Mouse (Mus musculus) intestine, embryonic 16.5 days (tissue): Measurements from ENCODE around the gene Cd247. TPM values are rescaled to one million over a fixed set of nuclear protein-coding genes. Genes with fewer than 3 reads are reported as not detected.
"Not testable (repeated sequence)": the region's sequence is repeated elsewhere in the genome, so short reads cannot be mapped to it uniquely, and the experiment has no call there.

Source experiments
- ATAC-seq: fragments of 200-750 bp; cut with Nextera tagmentation; 2 replicates; pipeline ENCODE4 v1.8.0; 2017; ENCODE audit warnings: moderate TSS enrichment, moderate library complexity
- H3K27ac ChIP-seq: fragments of 300-500 bp; sonication (generic); 2 replicates; pipeline ENCODE4 v1.5.1; 2014; ENCODE audit warnings: mild to moderate bottlenecking, low read length
- H3K27me3 ChIP-seq: fragments of 300-500 bp; sonication (generic); replicated peaks from 2 replicates; pipeline ENCODE4 v1.6.1; 2014; ENCODE audit warnings: low read length, control low read depth, mixed read lengths; ENCODE audit not compliant: control insufficient read depth, insufficient read depth
- H3K36me3 ChIP-seq: fragments of 300-500 bp; sonication (generic); 2 replicates; pipeline ENCODE4 v1.6.1; 2014; ENCODE audit warnings: low read length, control low read depth; ENCODE audit not compliant: control insufficient read depth, insufficient read depth
- H3K4me1 ChIP-seq: fragments of 300-500 bp; sonication (generic); 2 replicates; pipeline ENCODE4 v1.6.1; 2014; ENCODE audit warnings: low read length, control low read depth, mixed read lengths; ENCODE audit not compliant: control insufficient read depth, insufficient read depth
- H3K4me2 ChIP-seq: fragments of 300-500 bp; sonication (generic); 2 replicates; pipeline ENCODE4 v1.6.1; 2014; ENCODE audit warnings: low read depth, low read length, control low read depth
- H3K4me3 ChIP-seq: fragments of 300-500 bp; sonication (generic); 2 replicates; pipeline ENCODE4 v1.5.1; 2014; ENCODE audit warnings: mild to moderate bottlenecking, low read length
- H3K9ac ChIP-seq: fragments of 300-500 bp; sonication (generic); 2 replicates; pipeline ENCODE4 v1.6.1; 2014; ENCODE audit warnings: low read depth, low read length
- H3K9me3 ChIP-seq: fragments of 300-500 bp; sonication (generic); 2 replicates; pipeline ENCODE4 v1.6.1; 2016; ENCODE audit warnings: low read length, control low read depth; ENCODE audit not compliant: control insufficient read depth
- WGBS: fragments of 180-500 bp; shearing (Covaris S2); extraction: QIAGEN DNeasy Blood & Tissue Kit; methylation state at CpG from one replicate; pipeline ENCODE4 v1.1.7; 2014; 5-methylcytosine and 5-hydroxymethylcytosine counted together
- polyA plus RNA-seq: library from polyadenylated mRNA; unstranded; fragments of >200 nt; fragmentation: Nextera tagmentation; extraction: Ambion mirVana; gene quantifications from 2 replicates; pipeline ENCODE4 v1.2.1, GENCODE M21; 2015

Cd247 gene
- polyA plus RNA-seq = 0.21 and 0.51 TPM in 2 replicates

DNA sequence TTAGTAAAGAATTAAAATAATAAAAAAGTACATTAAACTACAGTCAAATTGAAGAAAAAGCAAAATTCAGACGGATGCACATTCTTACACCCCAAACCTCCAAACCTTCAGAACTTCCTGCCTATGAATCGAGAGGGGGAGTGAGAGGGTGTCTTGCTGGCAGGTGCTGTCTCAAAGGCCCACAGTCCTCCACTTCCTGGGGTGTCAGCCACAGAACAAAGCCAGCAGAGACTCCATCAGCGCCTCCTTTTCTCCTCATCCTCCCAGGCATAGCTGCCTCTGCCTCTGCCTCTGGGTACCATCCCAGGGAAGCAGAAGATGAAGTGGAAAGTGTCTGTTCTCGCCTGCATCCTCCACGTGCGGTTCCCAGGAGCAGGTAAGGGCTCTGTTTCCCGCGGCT lies at the start of gene Cd247:
Cd247 (plus strand) TSS at position 171 of the 400 bp plus-strand sequence.
- Histone ChIP-seq H3K4me1 (no peaks in the 10 kb centered on the region), H3K9me3 (no peaks in the 10 kb centered on the region), H3K27me3 (no peaks in the 10 kb centered on the region), H3K4me3 (no peak within 1 kb of the TSS), H3K9ac (no peak within 1 kb of the TSS), H3K27ac (no peak within 1 kb of the TSS), H3K36me3 (no peaks in the 10 kb centered on the region), H3K4me2 (no peak within 1 kb of the TSS)
- ATAC-seq = no peak
- 83% methylated on average over 8 of the region's 8 CpGs for WGBS

DNA sequence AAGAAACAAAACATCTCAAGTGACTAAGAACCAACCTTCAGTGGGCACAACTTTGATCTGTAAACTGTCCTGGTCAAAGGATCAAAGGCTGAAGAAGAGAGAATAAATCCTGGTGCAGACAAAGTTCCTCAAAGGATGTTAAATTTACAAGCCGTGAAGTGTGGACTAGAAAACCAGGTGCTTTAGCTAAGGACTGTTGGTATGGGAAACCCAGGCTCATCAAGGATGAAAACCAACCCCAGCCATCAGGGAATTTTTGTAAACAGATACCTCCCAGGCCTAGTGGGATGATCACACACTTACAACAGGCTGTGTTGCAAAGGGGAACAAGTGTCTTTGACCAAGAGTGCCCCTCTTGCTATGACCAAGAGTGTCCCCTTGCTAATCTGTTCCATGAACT lies 49.5 kb upstream of the Cd247 start:
- ATAC-seq = no peak
- Histone ChIP-seq H3K27ac (no peak overlapping the region), H3K9ac (no peak overlapping the region), H3K4me3 (no peak overlapping the region), H3K27me3 (no peaks in the 10 kb centered on the region), H3K4me1 (peaks cover 3% of the 10 kb centered on the region; the same call in 1 of the 2 replicates), H3K9me3 (no peaks in the 10 kb centered on the region), H3K36me3 (no peaks in the 10 kb centered on the region), H3K4me2 (no peak overlapping the region)
- WGBS = 65% methylated on average over 1 of the region's 1 CpGs

DNA sequence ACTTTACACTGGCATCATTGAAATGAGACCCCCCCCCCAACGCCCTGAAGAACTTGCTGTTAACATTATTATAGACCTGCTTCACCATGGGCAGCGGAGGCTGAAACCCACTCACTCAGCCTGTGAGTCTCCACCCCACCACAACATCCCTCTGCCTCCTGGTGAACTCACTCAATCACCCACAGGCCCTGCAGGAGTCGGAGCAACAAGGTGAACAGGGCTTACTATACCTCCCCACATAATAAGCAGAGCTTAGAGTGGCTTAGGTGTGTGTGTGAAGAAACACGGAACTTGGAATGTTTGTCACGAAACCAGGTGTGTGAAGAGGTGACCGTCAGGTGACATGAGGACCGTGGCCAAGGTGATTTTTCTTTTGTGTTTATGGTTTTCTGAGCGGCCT lies 46.5 kb upstream of the Cd247 start:
- Histone ChIP-seq H3K4me1 (no peaks in the 10 kb centered on the region), H3K4me3 (no peak overlapping the region), H3K27me3 (no peaks in the 10 kb centered on the region), H3K36me3 (no peaks in the 10 kb centered on the region), H3K27ac (no peak overlapping the region), H3K9ac (no peak overlapping the region), H3K4me2 (no peak overlapping the region), H3K9me3 (no peaks in the 10 kb centered on the region)
- WGBS = 81% methylated on average over 8 of the region's 8 CpGs
- ATAC-seq = no peak

DNA sequence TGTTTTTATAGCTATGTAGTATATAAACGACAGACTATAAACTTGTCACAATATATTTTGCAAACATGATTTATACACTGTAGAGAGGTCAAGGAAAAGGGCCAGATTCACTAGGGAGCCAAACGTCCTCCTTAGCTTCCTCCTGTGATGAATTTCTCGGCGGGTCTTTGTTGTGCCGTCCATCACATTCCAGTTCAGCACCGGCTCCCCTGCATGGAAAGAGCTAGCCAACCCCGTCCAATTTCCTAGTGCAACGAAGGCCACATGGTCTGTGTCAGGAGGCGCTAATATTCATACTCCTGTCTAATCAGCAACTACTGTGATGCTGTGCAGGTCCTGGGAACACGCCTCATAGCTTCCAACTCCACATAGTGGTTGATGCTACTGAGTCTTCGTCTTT lies 40.4 kb upstream of the Cd247 start:
- H3K27me3 ChIP-seq = no peaks in the 10 kb centered on the region
- 0 out of 2 replicates have a peak overlapping the region, but pooled peaks have one; percentile 2 for H3K4me2 ChIP-seq
- ATAC-seq = peak; percentile 81

DNA sequence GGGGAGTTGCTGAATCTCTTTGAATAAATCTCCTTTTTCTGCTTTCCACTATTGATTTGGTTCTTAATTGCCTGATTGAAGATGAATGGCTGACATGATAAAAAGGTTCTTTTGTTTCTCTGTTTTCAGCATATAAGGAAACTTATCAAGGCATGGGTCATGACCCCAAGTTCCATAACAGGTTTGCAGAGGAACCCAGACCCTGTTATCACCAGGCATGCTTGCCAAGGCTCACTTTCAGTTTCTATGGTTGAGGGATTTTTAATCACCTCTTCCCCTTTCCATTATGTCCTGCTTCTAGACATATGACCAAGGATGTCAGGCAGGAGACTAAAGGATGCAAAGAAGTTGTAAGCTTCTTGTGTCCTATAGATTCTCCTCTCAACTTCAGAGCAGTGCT lies 37.3 kb upstream of the Cd247 start:
- no peaks in the 10 kb centered on the region for H3K9me3 ChIP-seq
- no peak overlapping the region for H3K4me3 ChIP-seq
- H3K9ac ChIP-seq = no peak overlapping the region
- no peaks in the 10 kb centered on the region for H3K36me3 ChIP-seq
- no peaks in the 10 kb centered on the region for H3K27me3 ChIP-seq
- ATAC-seq = no peak
- H3K4me2 ChIP-seq = no peak overlapping the region
- H3K4me1 ChIP-seq = no peaks in the 10 kb centered on the region
- H3K27ac ChIP-seq = no peak overlapping the region

More for the DNA sequence above, 40.4 kb upstream of the Cd247 start:
- WGBS = 24% methylated on average over 11 of the region's 11 CpGs
- no peak overlapping the region for H3K27ac ChIP-seq
- no peaks in the 10 kb centered on the region for H3K36me3 ChIP-seq
- no peaks in the 10 kb centered on the region for H3K4me1 ChIP-seq
- no peaks in the 10 kb centered on the region for H3K9me3 ChIP-seq
- H3K4me3 ChIP-seq = no peak overlapping the region
- H3K9ac ChIP-seq = no peak overlapping the region

DNA sequence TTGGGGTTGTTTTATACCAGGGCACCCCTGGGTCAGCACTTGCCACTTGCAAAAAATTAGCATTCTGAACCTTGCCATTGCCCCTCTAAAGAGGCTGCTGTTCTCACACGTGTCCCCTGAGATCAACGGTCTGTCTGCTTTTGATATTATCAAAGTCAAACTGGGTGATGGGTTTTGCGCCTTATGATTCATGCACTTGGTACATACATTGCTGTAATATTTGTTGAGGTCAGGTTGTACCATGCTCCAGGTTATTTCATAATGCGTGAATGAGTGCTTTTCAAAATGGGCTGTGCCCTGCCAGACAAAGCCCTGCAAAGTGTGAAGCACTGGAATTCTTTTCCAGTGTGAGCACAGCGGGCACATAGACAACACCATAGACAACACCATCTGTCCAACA lies 36.6 kb upstream of the Cd247 start:
- Histone ChIP-seq H3K9ac (no peak overlapping the region), H3K4me2 (no peak overlapping the region), H3K27ac (no peak overlapping the region), H3K4me1 (no peaks in the 10 kb centered on the region), H3K4me3 (no peak overlapping the region), H3K36me3 (no peaks in the 10 kb centered on the region), H3K27me3 (no peaks in the 10 kb centered on the region), H3K9me3 (no peaks in the 10 kb centered on the region)
- no peak for ATAC-seq
- whole genome bisulfite sequencing = 75% methylated on average over 5 of the region's 5 CpGs

DNA sequence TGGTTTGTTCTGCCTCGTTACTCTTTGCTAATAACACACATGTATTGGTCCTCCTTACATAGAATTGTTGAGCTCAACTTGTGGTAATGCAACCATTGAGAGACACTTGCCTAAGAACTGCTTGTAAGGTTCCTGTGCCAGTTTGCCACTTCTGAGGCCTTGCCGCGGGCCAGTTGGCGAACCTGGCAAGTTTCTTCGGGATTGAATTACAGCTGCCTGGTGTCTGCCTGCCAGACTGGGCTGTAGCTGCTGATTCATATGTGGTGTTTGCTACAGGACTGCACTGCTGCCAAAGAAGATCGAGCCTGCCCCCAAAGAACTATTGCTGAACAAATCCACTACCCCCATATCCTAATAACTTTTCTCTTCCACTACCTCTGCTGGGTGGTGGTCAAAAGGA lies 34.3 kb upstream of the Cd247 start:
- ATAC-seq = no peak
- 82% methylated on average over 6 of the region's 6 CpGs for WGBS

DNA sequence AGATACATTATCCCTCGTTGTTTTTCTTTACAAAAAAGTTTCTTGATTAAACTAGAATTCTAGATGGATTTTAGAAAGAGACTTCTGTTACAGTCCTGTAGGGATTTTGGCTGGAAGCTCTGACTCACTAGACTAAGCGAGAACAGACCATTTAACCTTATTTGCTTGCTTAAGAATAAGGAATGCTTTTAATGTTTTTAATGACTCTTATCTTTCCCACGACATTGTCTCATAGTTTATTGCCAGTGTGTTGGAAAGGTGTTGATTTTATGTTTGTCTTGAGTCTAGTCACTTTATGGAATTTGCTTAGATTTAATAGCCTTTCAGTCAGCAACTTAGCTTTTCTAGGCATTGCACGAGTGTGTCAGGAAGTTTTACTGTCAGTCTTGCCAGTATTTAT lies 33.3 kb upstream of the Cd247 start:
- ATAC-seq = no peak
- no peak overlapping the region for H3K4me2 ChIP-seq
- no peak overlapping the region for H3K27ac ChIP-seq
- H3K4me1 ChIP-seq = no peaks in the 10 kb centered on the region
- no peak overlapping the region for H3K4me3 ChIP-seq
- H3K9me3 ChIP-seq = no peaks in the 10 kb centered on the region
- 39% methylated on average over 4 of the region's 4 CpGs for WGBS
- no peak overlapping the region for H3K9ac ChIP-seq
- no peaks in the 10 kb centered on the region for H3K36me3 ChIP-seq
- H3K27me3 ChIP-seq = no peaks in the 10 kb centered on the region

More for the DNA sequence above, 34.3 kb upstream of the Cd247 start:
- H3K9ac ChIP-seq = no peak overlapping the region
- no peak overlapping the region for H3K4me2 ChIP-seq
- H3K36me3 ChIP-seq = no peaks in the 10 kb centered on the region
- no peaks in the 10 kb centered on the region for H3K9me3 ChIP-seq
- H3K4me3 ChIP-seq = no peak overlapping the region
- no peaks in the 10 kb centered on the region for H3K27me3 ChIP-seq
- H3K27ac ChIP-seq = no peak overlapping the region
- H3K4me1 ChIP-seq = no peaks in the 10 kb centered on the region

DNA sequence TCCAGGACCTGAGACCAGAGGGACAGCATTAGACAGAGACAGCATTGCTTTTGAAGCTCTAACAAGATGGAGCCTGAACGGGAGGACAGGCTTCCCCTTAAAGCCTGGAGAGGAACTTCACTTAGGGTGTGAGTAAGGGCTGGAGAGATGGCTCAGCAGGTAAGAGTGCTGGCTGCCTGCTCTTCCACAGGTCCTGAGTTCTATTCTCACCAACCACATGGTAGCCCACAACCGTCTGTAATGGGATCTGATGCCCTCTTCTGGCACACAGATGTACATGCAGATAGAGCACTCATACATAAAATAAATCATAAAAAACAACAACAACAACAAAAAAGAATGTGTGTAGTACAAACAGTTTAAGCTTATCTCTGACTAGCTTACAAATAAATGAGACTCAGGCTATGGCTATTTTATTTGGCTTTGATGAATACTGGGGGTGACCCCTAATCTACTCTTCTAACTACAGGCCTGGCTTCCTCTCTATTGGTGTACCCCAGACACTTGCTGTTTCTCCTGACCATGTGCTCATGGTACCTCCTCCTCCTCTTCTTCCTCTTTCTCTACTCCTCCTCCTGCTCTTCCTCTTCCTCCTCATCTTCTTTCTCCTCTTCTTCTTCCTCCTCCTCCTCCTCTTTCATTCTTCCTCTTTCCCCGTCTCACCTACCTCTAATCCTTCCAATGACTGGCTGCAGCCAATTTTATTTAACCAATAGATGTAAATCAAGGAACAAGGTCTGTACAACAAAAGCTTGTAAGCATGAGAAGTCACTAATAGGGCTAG lies 26.8 kb upstream of the Cd247 start:
- no peak overlapping the region for H3K4me2 ChIP-seq
- no peak for ATAC-seq

DNA sequence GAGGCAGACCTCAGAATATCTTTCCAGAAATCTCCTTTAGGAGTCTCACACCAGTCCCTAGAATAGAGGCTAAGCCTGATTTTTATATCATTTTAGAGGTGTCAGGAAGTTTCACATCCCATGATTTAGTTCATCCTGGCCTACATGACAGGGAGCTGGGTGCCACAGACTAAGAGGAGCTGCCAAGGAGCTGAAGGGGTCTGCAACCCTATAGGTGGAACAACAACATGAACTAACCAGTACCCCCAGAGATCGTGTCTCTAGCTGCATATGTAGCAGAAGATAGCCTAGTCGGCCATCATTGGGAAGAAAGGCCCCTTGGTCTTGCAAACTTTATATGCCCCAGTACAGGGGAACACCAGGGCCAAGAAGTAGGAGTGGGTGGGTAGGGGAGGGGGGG lies 26.0 kb upstream of the Cd247 start:
- 67% methylated on average over 2 of the region's 2 CpGs for WGBS
- not testable (repeated sequence) for H3K4me3 ChIP-seq, H3K9ac ChIP-seq, H3K4me2 ChIP-seq, H3K27me3 ChIP-seq, H3K27ac ChIP-seq, ATAC-seq, H3K36me3 ChIP-seq, H3K9me3 ChIP-seq
- H3K4me1 ChIP-seq = peaks cover 14% of the 10 kb centered on the region

More for the DNA sequence above, 26.8 kb upstream of the Cd247 start:
- Histone ChIP-seq H3K4me3 (no peak overlapping the region), H3K4me1 (peaks cover 14% of the 10 kb centered on the region), H3K27me3 (no peaks in the 10 kb centered on the region), H3K36me3 (no peaks in the 10 kb centered on the region), H3K27ac (no peak overlapping the region), H3K9me3 (no peaks in the 10 kb centered on the region), H3K9ac (no peak overlapping the region)
- 81% methylated on average over 3 of the region's 3 CpGs for WGBS
